Mouse (Mus musculus) erythroblast, embryonic 14.5 days (primary cell): ENCODE data around the gene Kcnk1. TPM values are rescaled to one million over a fixed set of nuclear protein-coding genes. Genes with fewer than 3 reads are reported as not detected.

Source experiments
- H3K27me3 ChIP-seq: 2 replicates; pipeline ENCODE4 v1.6.1; 2012; ENCODE audit warnings: inconsistent platforms; ENCODE audit not compliant: control insufficient read depth
- H3K36me3 ChIP-seq: 2 replicates; pipeline ENCODE4 v1.6.1; 2012; ENCODE audit warnings: mild to moderate bottlenecking, inconsistent platforms; ENCODE audit not compliant: control insufficient read depth
- H3K4me1 ChIP-seq: 2 replicates; pipeline ENCODE4 v1.6.1; 2012; ENCODE audit warnings: inconsistent platforms; ENCODE audit not compliant: control insufficient read depth
- H3K4me3 ChIP-seq: replicated peaks from 2 replicates; pipeline ENCODE3; 2012; ENCODE audit warnings: moderate library complexity, mild to moderate bottlenecking, inconsistent platforms
- H3K9me3 ChIP-seq: 2 replicates; pipeline ENCODE4 v1.6.1; 2012; ENCODE audit warnings: low read length, inconsistent platforms, mixed read lengths; ENCODE audit not compliant: control insufficient read depth
- GATA1 ChIP-seq: IDR thresholded peaks from 2 replicates; pipeline ENCODE4 v1.6.1; 2012; ENCODE audit warnings: low read length, inconsistent platforms, mixed read lengths
- TAL1 ChIP-seq: IDR thresholded peaks from 3 replicates; pipeline ENCODE4 v1.6.1; 2012; ENCODE audit warnings: low read length, inconsistent platforms, mixed read lengths
- polyA plus RNA-seq: library from polyadenylated mRNA; stranded (reverse); fragments of >175 nt; gene quantifications from 2 replicates; pipeline ENCODE4 v1.2.3, GENCODE M21; 2012

Kcnk1 gene
- polyA plus RNA-seq, 1 experiment, result not detected

DNA sequence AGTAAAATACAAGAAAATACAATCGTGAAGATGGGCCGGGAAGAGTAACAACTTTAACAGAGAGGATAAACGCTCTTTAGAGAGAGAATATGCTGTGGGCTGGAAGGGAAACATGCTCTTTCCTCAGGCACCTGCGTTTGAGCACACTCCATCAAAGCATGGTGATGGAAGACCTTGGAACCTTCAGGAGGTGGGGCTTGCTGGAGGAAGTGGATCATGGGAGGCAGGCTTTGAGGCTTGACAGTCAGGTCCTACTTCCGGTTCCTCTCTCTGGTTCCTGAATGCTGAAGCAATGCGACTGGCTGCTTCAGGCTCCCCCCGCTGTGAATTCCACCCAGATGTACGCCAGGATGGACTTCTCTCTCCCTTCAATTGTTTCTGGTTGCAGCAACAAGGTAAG lies 34.9 kb upstream of the Kcnk1 start:
- H3K9me3 ChIP-seq, result no peaks in the 10 kb centered on the region
- no peaks in the 10 kb centered on the region for H3K36me3 ChIP-seq
- peaks cover 13% of the 10 kb centered on the region for H3K27me3 ChIP-seq
- no peak overlapping the region for H3K4me3 ChIP-seq
- no peaks in the 10 kb centered on the region for H3K4me1 ChIP-seq
- TF ChIP-seq GATA1 (no peak), TAL1 (no peak)

DNA sequence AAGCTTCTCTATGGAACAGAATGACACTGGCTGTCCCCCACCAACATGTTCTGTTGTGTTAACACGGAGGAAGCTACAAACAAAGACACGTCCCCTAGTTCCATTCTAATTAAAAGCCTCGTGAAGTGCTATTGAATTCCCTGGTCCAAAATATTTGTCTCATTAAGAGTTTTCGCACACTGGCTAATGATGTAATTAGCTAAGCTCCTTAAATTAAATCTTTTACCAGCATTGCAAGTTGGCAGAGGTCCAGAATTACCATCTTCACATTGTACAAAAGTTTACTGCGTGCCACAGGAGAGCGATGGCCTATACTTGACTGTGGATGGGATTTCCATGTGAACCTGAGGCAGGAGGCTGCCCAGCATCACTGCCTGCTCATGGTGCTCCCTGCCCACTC lies 33.2 kb upstream of the Kcnk1 start:
- no peaks in the 10 kb centered on the region for H3K9me3 ChIP-seq

DNA sequence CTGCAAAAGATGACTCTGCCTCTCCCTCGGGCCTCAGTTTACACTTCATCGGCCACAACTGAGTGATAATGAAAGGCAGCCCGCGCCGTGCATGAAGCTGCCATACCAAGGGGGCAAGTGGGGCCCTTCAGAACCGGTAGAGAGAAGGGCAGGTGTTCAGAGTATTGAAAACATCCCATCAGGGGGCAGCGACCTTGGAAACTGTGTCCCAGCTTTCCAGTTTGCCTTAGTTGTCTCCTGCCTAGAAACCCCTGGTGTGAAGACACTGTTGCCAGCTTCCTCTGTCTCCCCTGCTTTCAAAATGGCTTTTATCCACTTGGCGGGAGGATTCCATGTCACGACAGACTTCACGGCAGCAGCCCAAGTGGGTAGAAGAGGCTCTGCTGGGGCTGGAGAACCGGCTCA lies 31.2 kb upstream of the Kcnk1 start:
- TF ChIP-seq TAL1 (no peak), GATA1 (no peak)
- Histone ChIP-seq H3K4me3 (no peak overlapping the region), H3K27me3 (peaks cover 13% of the 10 kb centered on the region), H3K4me1 (no peaks in the 10 kb centered on the region), H3K9me3 (no peaks in the 10 kb centered on the region), H3K36me3 (no peaks in the 10 kb centered on the region)

More for the DNA sequence above, 33.2 kb upstream of the Kcnk1 start:
- Histone ChIP-seq H3K4me3 (no peak overlapping the region), H3K36me3 (no peaks in the 10 kb centered on the region), H3K27me3 (peaks cover 13% of the 10 kb centered on the region), H3K4me1 (no peaks in the 10 kb centered on the region)
- TF ChIP-seq TAL1, result no peak
- no peak for TF ChIP-seq GATA1

DNA sequence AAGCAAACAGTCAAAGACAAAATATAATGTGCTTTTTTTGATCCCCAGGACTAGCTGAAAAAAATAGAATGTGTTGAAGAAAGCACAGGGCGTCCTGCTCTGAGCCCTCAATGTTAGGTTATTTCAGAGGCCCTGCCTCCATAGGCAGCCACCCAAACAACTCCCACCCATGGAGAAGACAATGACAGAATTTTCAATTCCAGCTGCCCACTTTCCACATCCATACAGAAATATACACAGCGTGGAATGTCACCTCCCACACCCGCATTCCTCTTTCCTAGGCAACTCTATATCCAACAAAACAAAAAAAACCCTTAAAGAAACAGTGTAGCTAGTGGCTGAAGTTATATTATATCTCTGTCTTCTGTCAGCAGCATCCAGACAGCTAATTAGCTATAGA lies 23.6 kb upstream of the Kcnk1 start:
- Histone ChIP-seq H3K27me3 (no peaks in the 10 kb centered on the region), H3K4me1 (no peaks in the 10 kb centered on the region), H3K4me3 (no peak overlapping the region), H3K36me3 (no peaks in the 10 kb centered on the region), H3K9me3 (no peaks in the 10 kb centered on the region)
- TF ChIP-seq TAL1 (no peak), GATA1 (no peak)

DNA sequence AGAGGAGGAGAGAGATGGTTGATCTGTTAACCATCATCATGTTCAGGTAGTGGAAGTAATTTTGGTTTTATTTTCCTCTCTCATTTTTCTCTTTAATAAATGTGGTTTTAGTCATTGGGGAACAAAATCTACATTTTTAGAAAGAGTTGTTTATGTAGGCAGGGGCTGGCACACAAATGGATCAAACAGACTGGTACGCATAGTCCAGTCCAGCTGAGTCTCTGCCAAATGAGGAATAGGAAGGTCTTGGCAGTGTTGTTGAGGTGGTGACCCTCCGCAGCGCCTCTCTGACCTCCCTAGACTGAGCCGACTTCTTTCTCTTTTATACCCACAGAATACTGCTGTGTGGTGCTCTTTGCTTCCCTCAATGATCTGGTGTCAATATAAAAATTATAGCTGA lies 19.0 kb upstream of the Kcnk1 start:
- no peaks in the 10 kb centered on the region for H3K9me3 ChIP-seq
- TF ChIP-seq TAL1, result no peak
- TF ChIP-seq GATA1, result no peak

DNA sequence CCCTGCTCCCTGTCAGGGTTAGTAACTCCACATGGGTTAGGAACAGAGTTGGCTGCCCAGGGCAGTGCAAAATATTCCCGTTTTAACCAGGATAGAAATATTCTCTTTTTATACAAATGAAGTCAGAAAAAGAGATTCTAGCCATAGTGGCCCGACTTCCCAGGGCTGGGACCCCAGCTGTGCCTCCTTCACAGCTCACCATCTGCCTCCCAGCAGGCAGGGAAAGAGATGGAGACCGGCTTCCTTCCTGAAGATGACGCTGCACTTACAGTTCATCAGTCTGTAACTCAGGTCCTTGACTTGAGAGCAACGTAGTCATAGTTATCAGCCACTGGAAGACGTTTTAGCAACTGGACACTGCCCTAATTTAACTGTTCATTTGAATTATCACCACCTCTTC lies 14.1 kb upstream of the Kcnk1 start:
- no peaks in the 10 kb centered on the region for H3K27me3 ChIP-seq
- H3K4me1 ChIP-seq, result no peaks in the 10 kb centered on the region
- H3K9me3 ChIP-seq, result no peaks in the 10 kb centered on the region
- TF ChIP-seq TAL1, result no peak
- no peak for TF ChIP-seq GATA1
- H3K4me3 ChIP-seq, result no peak overlapping the region
- H3K36me3 ChIP-seq, result no peaks in the 10 kb centered on the region

More for the DNA sequence above, 19.0 kb upstream of the Kcnk1 start:
- Histone ChIP-seq H3K27me3 (no peaks in the 10 kb centered on the region), H3K36me3 (no peaks in the 10 kb centered on the region), H3K4me3 (no peak overlapping the region), H3K4me1 (no peaks in the 10 kb centered on the region)

DNA sequence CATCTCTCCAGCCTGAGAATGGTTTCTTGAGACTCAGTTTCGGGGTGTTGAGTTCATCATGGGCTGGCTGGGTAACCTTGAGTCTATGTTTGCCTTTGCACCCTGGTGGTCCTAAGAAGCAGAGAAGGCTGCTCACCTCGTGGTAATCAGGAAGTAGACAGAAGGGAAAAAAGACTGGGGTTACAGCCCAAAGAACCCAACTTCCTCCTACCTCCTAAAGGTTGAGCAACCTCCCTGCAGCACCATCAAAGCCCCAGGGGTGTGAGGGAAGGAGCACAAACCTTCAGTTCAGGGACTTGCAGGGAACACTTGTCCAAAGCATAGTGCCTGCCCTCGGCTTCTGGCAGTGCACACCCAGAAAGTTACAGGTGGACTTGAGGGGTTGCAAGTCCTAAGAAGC lies 11.5 kb upstream of the Kcnk1 start:
- TF ChIP-seq GATA1 (no peak), TAL1 (no peak)
- H3K4me3 ChIP-seq, result no peak overlapping the region
- peaks cover 3% of the 10 kb centered on the region for H3K4me1 ChIP-seq
- no peaks in the 10 kb centered on the region for H3K36me3 ChIP-seq
- H3K27me3 ChIP-seq, result no peaks in the 10 kb centered on the region
- H3K9me3 ChIP-seq, result no peaks in the 10 kb centered on the region

DNA sequence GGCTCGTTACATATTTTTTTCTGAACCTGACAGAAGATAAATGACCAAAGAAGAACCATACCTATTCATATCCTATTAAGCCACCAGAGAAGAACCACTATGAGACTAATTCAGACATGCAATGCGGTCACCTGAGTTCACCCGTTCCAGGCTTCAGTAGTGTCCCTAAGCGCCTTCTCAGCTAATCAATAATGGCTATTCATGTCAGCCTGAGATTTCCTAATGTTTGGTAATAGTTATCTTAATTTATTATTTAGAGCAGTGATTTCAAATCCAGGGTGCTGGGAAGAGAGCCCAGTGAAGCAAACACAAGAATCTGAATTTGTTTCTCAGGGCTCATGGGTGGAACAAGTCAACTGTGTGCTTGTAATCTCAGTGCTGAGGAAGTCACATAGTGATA lies 10.8 kb upstream of the Kcnk1 start:
- Histone ChIP-seq H3K4me3 (no peak overlapping the region), H3K9me3 (no peaks in the 10 kb centered on the region), H3K27me3 (no peaks in the 10 kb centered on the region), H3K4me1 (peaks cover 3% of the 10 kb centered on the region), H3K36me3 (no peaks in the 10 kb centered on the region)
- TF ChIP-seq TAL1, result no peak
- no peak for TF ChIP-seq GATA1

DNA sequence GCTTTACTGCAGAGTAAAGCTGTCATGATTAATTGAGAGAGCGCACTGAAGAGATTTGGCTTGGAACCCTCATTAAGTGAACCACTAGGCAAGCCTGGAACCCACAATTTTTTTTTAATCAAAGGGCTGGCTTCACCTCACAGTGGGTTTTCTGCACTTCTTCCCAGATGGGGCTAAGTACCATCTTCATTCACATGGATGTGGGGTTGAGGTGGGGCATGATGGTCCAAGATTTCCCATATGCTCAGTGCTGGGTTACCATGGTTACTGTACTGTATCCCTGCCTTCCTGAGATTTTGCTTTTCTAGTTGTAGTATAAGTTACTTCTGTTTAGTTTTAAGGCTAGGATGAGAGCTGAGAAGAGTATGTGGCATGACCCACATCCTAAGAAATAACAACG lies 9.6 kb upstream of the Kcnk1 start:
- H3K9me3 ChIP-seq, result no peaks in the 10 kb centered on the region
- TF ChIP-seq GATA1, result no peak
- peaks cover 3% of the 10 kb centered on the region; the same call in 1 of the 2 replicates for H3K27me3 ChIP-seq
- no peak overlapping the region for H3K4me3 ChIP-seq
- no peaks in the 10 kb centered on the region for H3K36me3 ChIP-seq
- H3K4me1 ChIP-seq, result peaks cover 3% of the 10 kb centered on the region

DNA sequence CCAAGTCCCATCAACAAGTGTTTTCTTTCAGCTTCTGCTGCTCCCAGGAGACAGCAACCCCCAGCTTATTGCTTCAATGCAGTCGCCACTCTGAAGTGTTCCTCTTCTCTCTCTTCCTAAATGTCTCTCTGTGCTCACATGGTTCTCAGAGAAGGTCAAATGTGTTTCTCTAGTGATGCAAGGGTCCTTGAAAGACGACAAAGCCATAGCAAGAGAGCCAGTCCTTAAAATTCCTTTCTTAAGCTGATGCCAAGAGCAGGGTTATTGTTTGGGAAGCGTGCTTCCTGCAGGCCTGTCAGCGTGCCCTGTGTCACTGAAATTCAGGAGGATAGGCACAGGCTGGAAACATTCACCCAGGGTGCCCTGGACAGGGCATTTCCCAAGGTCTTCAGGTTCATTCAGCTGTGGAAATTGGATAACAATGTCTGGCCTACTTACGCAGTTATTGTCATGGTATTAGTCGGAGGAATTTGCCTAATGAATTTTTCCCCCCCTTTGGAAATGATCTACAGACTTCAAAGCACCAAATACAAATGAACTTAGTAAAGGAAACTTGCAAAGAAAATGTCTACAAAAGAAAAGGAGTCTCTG lies 7.9 kb upstream of the Kcnk1 start:
- H3K27me3 ChIP-seq, result peaks cover 3% of the 10 kb centered on the region; the same call in 1 of the 2 replicates
- H3K4me3 ChIP-seq, result no peak overlapping the region
- peaks cover 3% of the 10 kb centered on the region for H3K4me1 ChIP-seq

More for the DNA sequence above, 7.9 kb upstream of the Kcnk1 start:
- Histone ChIP-seq H3K36me3 (no peaks in the 10 kb centered on the region), H3K9me3 (no peaks in the 10 kb centered on the region)
- TF ChIP-seq GATA1 (no peak), TAL1 (no peak)
